Mouse (Mus musculus) MEL (cell line): ENCODE measurements around the gene Eps15.

Experiments used
- BHLHE40 ChIP-seq: IDR thresholded peaks from 2 replicates; pipeline ENCODE4 v1.6.1; 2012; ENCODE audit warnings: low read depth, mild to moderate bottlenecking, inconsistent platforms, low read length, improper control_type of control experiment, borderline replicate concordance
- CTCF ChIP-seq, 3 experiments: IDR thresholded peaks in 2 of 3; conservative IDR thresholded peaks in 1 of 3; 2 replicates each; pipeline ENCODE4 v1.5.1; 2011 to 2012; ENCODE audit warnings: low read length in 3 of 3, low read depth in 2 of 3, mild to moderate bottlenecking in 2 of 3, improper control_type of control experiment in 1 of 3, inconsistent platforms in 1 of 3, mixed read lengths in 1 of 3, moderate library complexity in 1 of 3; ENCODE audit not compliant: control insufficient read depth in 1 of 3, insufficient read depth in 1 of 3, poor library complexity in 1 of 3, severe bottlenecking in 1 of 3
- EP300 ChIP-seq, 2 experiments: IDR thresholded peaks; 2 replicates each; pipeline ENCODE4 v1.6.1; 2011; ENCODE audit warnings: improper control_type of control experiment in 2 of 2, low read length in 2 of 2, low read depth in 1 of 2, mild to moderate bottlenecking in 1 of 2
- HCFC1 ChIP-seq: IDR thresholded peaks from 2 replicates; pipeline ENCODE4 v1.6.1; 2012; ENCODE audit warnings: low read depth, mild to moderate bottlenecking, inconsistent platforms, low read length, improper control_type of control experiment, moderate library complexity
- MAX ChIP-seq: IDR thresholded peaks from 2 replicates; pipeline ENCODE4 v1.6.1; 2011; ENCODE audit warnings: low read length, improper control_type of control experiment
- MAZ ChIP-seq: IDR thresholded peaks from 2 replicates; pipeline ENCODE4 v1.6.1; 2012; ENCODE audit warnings: low read depth, mild to moderate bottlenecking, inconsistent platforms, low read length, improper control_type of control experiment
- MYC ChIP-seq: IDR thresholded peaks from 2 replicates; pipeline ENCODE4 v1.6.1; 2011; ENCODE audit warnings: low read depth, mild to moderate bottlenecking, low read length, improper control_type of control experiment, moderate library complexity
- NRF1 ChIP-seq: IDR thresholded peaks from 2 replicates; pipeline ENCODE4 v1.6.1; 2014; ENCODE audit warnings: low read depth, mild to moderate bottlenecking, inconsistent platforms, low read length, improper control_type of control experiment, moderate library complexity; ENCODE audit not compliant: poor library complexity, insufficient read depth, severe bottlenecking
- POLR2A ChIP-seq, 2 experiments: IDR thresholded peaks; 2 replicates each; pipeline ENCODE4 v1.6.1; 2011 to 2012; ENCODE audit warnings: low read length in 2 of 2, mild to moderate bottlenecking in 2 of 2, control low read depth in 1 of 2, improper control_type of control experiment in 1 of 2, low read depth in 1 of 2, moderate library complexity in 1 of 2; ENCODE audit not compliant: control insufficient read depth in 1 of 2, insufficient read depth in 1 of 2, poor library complexity in 1 of 2
- RAD21 ChIP-seq: IDR thresholded peaks from 2 replicates; pipeline ENCODE4 v1.6.1; 2011; ENCODE audit warnings: mild to moderate bottlenecking, low read depth, low read length, improper control_type of control experiment
- ZC3H11A ChIP-seq: IDR thresholded peaks from 2 replicates; pipeline ENCODE4 v1.6.1; 2012; ENCODE audit warnings: low read depth, mild to moderate bottlenecking, inconsistent platforms, low read length, improper control_type of control experiment
- ZMIZ1 ChIP-seq: IDR thresholded peaks from 2 replicates; pipeline ENCODE4 v1.6.1; 2012; ENCODE audit warnings: low read depth, mild to moderate bottlenecking, inconsistent platforms, low read length, improper control_type of control experiment, moderate library complexity

DNA sequence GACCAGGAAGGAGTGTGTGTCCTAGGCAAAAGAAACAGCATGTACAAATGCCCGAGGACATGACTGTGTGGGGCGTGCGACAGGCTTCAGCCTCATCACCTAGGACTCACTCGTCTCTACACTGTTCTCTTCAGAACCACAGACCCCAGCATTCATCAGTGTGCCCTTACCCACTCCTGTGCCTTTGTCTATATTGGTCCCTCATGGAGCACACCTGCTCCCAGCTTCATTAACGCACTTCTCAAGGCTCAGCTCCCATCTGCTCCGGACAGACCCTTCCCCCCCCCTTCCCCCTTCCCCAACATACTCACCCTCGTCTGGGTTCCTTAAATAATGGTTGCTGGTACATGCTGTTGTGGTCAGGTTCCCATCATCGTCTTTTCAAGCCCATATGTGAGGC is 125.3 kb downstream of the Eps15 start:
- TF ChIP-seq HCFC1 (no peak), MAX (no peak), MYC (no peak), MAZ (no peak), POLR2A (IDR thresholded peaks at IDR 0.05; ENCODE audit: control insufficient read depth in 1 of 2, insufficient read depth in 1 of 2, low read depth in 1 of 2, low read length in 2 of 2, poor library complexity in 1 of 2) (no peak), CTCF (IDR thresholded peaks at IDR 0.05 in 2 of 3, conservative IDR thresholded peaks at IDR 0.05 in 1 of 3; ENCODE audit: control insufficient read depth in 1 of 3, insufficient read depth in 1 of 3, low read depth in 2 of 3, low read length in 3 of 3, poor library complexity in 1 of 3, severe bottlenecking in 1 of 3) (no peak), ZMIZ1 (no peak), ZC3H11A (no peak), NRF1 (no peak), BHLHE40 (no peak), RAD21 (no peak), EP300 (IDR thresholded peaks at IDR 0.05; ENCODE audit: low read depth in 1 of 2, low read length in 2 of 2) (no peak)
